ENCODE assay signal across 8 mouse cellular contexts in genomic region chr4:46390390-46390970, GRCm38 (mm10). TPM values are rescaled to one million over a fixed set of nuclear protein-coding genes. Genes with fewer than 3 reads are reported as not detected.
DNase-seq lines count a peak whose midpoint lies in the region; ATAC-seq and TF ChIP-seq lines count a peak whose summit lies in the region.

No protein-coding gene starts in this region.

- intact Hi-C loops in heart, postnatal 14 days (cut with DNase I), result loop anchor here (2.0 kb wide), 1 partner anchor 108 kb away; no protein-coding TSS in a partner anchor

- peak; percentile 97 for DNase-seq in c-Kit-positive CD71-negative TER-119-negative erythroid progenitor cells, embryonic 14.5 days (ENCODE audit: low read depth)
- peak; percentile 88 for DNase-seq in forebrain, embryonic 11.5 days (ENCODE audit: low spot score)
- peak; percentile 75 to 86 for DNase-seq in heart, postnatal 14 days
- DNase-seq in large intestine, adult 2 months (ENCODE audit: low read depth, low spot score), result peak; percentile 68
- DNase-seq in telencephalon, adult 2 months (ENCODE audit: low read depth, low spot score), result peak; percentile 38

- no peaks in the 10 kb centered on the region for H3K9me3 ChIP-seq in ES-Bruce4 (replicated peaks; ENCODE audit: control insufficient read depth, insufficient read depth, low read length, poor library complexity, severe bottlenecking)
- H3K9me3 ChIP-seq in forebrain, embryonic 11.5 days (ENCODE audit: control insufficient read depth, low read length), result no peaks in the 10 kb centered on the region
- no peaks in the 10 kb centered on the region for H3K9me3 ChIP-seq in liver, embryonic 16.5 days (replicated peaks; ENCODE audit: control insufficient read depth, low read length)
- H3K9me3 ChIP-seq in neural tube, embryonic 12.5 days, result no peaks in the 10 kb centered on the region

- no peak for ATAC-seq in forebrain, embryonic 11.5 days (replicated peaks; ENCODE audit: low FRiP score)
- ATAC-seq in liver, embryonic 16.5 days (ENCODE audit: low read depth), result peak; percentile 41
- no peak for ATAC-seq in neural tube, embryonic 12.5 days (ENCODE audit: low FRiP score, low read depth)

- no peak overlapping the region for H3K27ac ChIP-seq in ES-Bruce4 (ENCODE audit: insufficient read depth, low read length)
- 0 out of 2 replicates have a peak overlapping the region, but pooled peaks have one; percentile 89 for H3K27ac ChIP-seq in forebrain, embryonic 11.5 days (ENCODE audit: low read depth, low read length)
- peak overlapping the region; percentile 96 for H3K27ac ChIP-seq in liver, embryonic 16.5 days (ENCODE audit: low read length)
- H3K27ac ChIP-seq in neural tube, embryonic 12.5 days, result no peak overlapping the region

- no peak overlapping the region for H3K4me3 ChIP-seq in ES-Bruce4 (ENCODE audit: low read depth, low read length)
- H3K4me3 ChIP-seq in forebrain, embryonic 11.5 days (ENCODE audit: low read depth, low read length), result peak overlapping the region; percentile 64; the same call in 1 of the 2 replicates
- peak overlapping the region; percentile 74 for H3K4me3 ChIP-seq in liver, embryonic 16.5 days (ENCODE audit: low read depth, low read length)
- no peak overlapping the region for H3K4me3 ChIP-seq in neural tube, embryonic 12.5 days

- peaks cover 11% of the 10 kb centered on the region for H3K36me3 ChIP-seq in ES-Bruce4 (ENCODE audit: control insufficient read depth, insufficient read depth, low read length, poor library complexity, severe bottlenecking)
- no peaks in the 10 kb centered on the region; the same call in 1 of the 2 replicates for H3K36me3 ChIP-seq in forebrain, embryonic 11.5 days (ENCODE audit: control insufficient read depth, insufficient read depth, low read length)
- H3K36me3 ChIP-seq in liver, embryonic 16.5 days (ENCODE audit: control insufficient read depth, insufficient read depth), result peaks cover 45% of the 10 kb centered on the region
- H3K36me3 ChIP-seq in neural tube, embryonic 12.5 days, result peaks cover 12% of the 10 kb centered on the region

- no peak for TF ChIP-seq EP300 in ES-Bruce4 (IDR thresholded peaks at IDR 0.05; ENCODE audit: insufficient read depth, low read depth, low read length)

- no peak for TF ChIP-seq POLR2A in ES-Bruce4 (IDR thresholded peaks at IDR 0.05; ENCODE audit: insufficient read depth, low read length)

- TF ChIP-seq CTCF in ES-Bruce4 (IDR thresholded peaks at IDR 0.05; ENCODE audit: low read depth, low read length), result peak; percentile 64

- H3K27me3 ChIP-seq in ES-Bruce4 (ENCODE audit: control insufficient read depth, insufficient read depth, low read length, poor library complexity, severe bottlenecking), result no peaks in the 10 kb centered on the region
- H3K27me3 ChIP-seq in forebrain, embryonic 11.5 days (ENCODE audit: control insufficient read depth, insufficient read depth, low read length), result no peaks in the 10 kb centered on the region
- H3K27me3 ChIP-seq in liver, embryonic 16.5 days (ENCODE audit: control insufficient read depth, insufficient read depth, low read depth, low read length), result no peaks in the 10 kb centered on the region
- no peaks in the 10 kb centered on the region for H3K27me3 ChIP-seq in neural tube, embryonic 12.5 days (replicated peaks)

- peak overlapping the region; percentile 71 for H3K4me2 ChIP-seq in forebrain, embryonic 11.5 days (ENCODE audit: low read depth, low read length, severe bottlenecking)
- peak overlapping the region; percentile 93 for H3K4me2 ChIP-seq in liver, embryonic 16.5 days (ENCODE audit: low read depth, low read length)
- peak overlapping the region; percentile 61 for H3K4me2 ChIP-seq in neural tube, embryonic 12.5 days (replicated peaks)

- H3K9ac ChIP-seq in ES-Bruce4 (ENCODE audit: low read depth, poor library complexity, severe bottlenecking), result peak overlapping the region; percentile 89
- H3K9ac ChIP-seq in forebrain, embryonic 11.5 days (ENCODE audit: low read length), result peak overlapping the region; percentile 90; the same call in 1 of the 2 replicates
- peak overlapping the region; percentile 84 for H3K9ac ChIP-seq in liver, embryonic 16.5 days (ENCODE audit: low read depth, low read length)
- H3K9ac ChIP-seq in neural tube, embryonic 12.5 days, result no peak overlapping the region

- H3K4me1 ChIP-seq in ES-Bruce4 (ENCODE audit: control insufficient read depth, insufficient read depth, low read length), result no peaks in the 10 kb centered on the region
- no peaks in the 10 kb centered on the region; the same call in 1 of the 2 replicates for H3K4me1 ChIP-seq in forebrain, embryonic 11.5 days (replicated peaks; ENCODE audit: control insufficient read depth, insufficient read depth, low read length)
- peaks cover 33% of the 10 kb centered on the region for H3K4me1 ChIP-seq in liver, embryonic 16.5 days (ENCODE audit: control insufficient read depth, low read depth, low read length)
- no peaks in the 10 kb centered on the region for H3K4me1 ChIP-seq in neural tube, embryonic 12.5 days

- WGBS in forebrain, embryonic 11.5 days, result 20% methylated on average over 9 of the region's 9 CpGs
- WGBS in large intestine, adult 2 months, result 23% methylated on average over 9 of the region's 9 CpGs
- WGBS in liver, embryonic 16.5 days (ENCODE audit: insufficient replicate concordance), result 12% methylated on average over 9 of the region's 9 CpGs
- WGBS in neural tube, embryonic 12.5 days, result 25% methylated on average over 9 of the region's 9 CpGs

RNA-seq across cellular contexts. Expression of gene Trmo, which starts 1.2 kb away (rescaled TPM):
- polyA plus RNA-seq in ES-Bruce4 (2011; ENCODE audit: insufficient read depth, insufficient read length, low read depth, missing spikeins), result 10.1 and 11.5 TPM in 2 replicates
- polyA plus RNA-seq in forebrain, embryonic 11.5 days (2014; fragmentation: Nextera tagmentation; extraction: Ambion mirVana), result 10.9 and 11.6 TPM in 2 replicates
- total RNA-seq in heart, postnatal 14 days (2021), result 1 to 10 TPM; 4.3 to 4.8 TPM
- 4.4 and 5.3 TPM in 2 replicates for polyA plus RNA-seq in large intestine, adult 2 months (2012; rRNA removed)
- polyA plus RNA-seq in liver, embryonic 16.5 days (2015; fragmentation: Nextera tagmentation; extraction: Ambion mirVana), result 6.3 and 7.1 TPM in 2 replicates
- 8.5 and 10.3 TPM in 2 replicates for polyA plus RNA-seq in neural tube, embryonic 12.5 days (2016; fragmentation: Nextera tagmentation; extraction: Ambion mirVana)

RNA-seq across cellular contexts. Expression of gene Hemgn, which starts 22.8 kb away (rescaled TPM):
- polyA plus RNA-seq in ES-Bruce4 (2011; ENCODE audit: insufficient read depth, insufficient read length, low read depth, missing spikeins), result not detected in 2 replicates
- polyA plus RNA-seq in forebrain, embryonic 11.5 days (2014; fragmentation: Nextera tagmentation; extraction: Ambion mirVana), result 19.7 and 21.0 TPM in 2 replicates
- under 1 TPM; 0.54 to 0.60 TPM for total RNA-seq in heart, postnatal 14 days (2021)
- 0.05 TPM in 2 replicates for polyA plus RNA-seq in large intestine, adult 2 months (2012; rRNA removed)
- 375 and 394 TPM in 2 replicates for polyA plus RNA-seq in liver, embryonic 16.5 days (2015; fragmentation: Nextera tagmentation; extraction: Ambion mirVana)
- 2.3 and 3.5 TPM in 2 replicates for polyA plus RNA-seq in neural tube, embryonic 12.5 days (2016; fragmentation: Nextera tagmentation; extraction: Ambion mirVana)

RNA-seq across cellular contexts. Expression of gene Foxe1, which starts 47.1 kb away (rescaled TPM):
- 0.55 and 0.78 TPM in 2 replicates for polyA plus RNA-seq in ES-Bruce4 (2011; ENCODE audit: insufficient read depth, insufficient read length, low read depth, missing spikeins)
- 0.08 TPM in 1 of 2 replicates, not detected in the other for polyA plus RNA-seq in forebrain, embryonic 11.5 days (2014; fragmentation: Nextera tagmentation; extraction: Ambion mirVana)
- not detected for total RNA-seq in heart, postnatal 14 days (2021)
- polyA plus RNA-seq in large intestine, adult 2 months (2012; rRNA removed), result not detected in 2 replicates
- not detected in 2 replicates for polyA plus RNA-seq in liver, embryonic 16.5 days (2015; fragmentation: Nextera tagmentation; extraction: Ambion mirVana)
- polyA plus RNA-seq in neural tube, embryonic 12.5 days (2016; fragmentation: Nextera tagmentation; extraction: Ambion mirVana), result not detected in 2 replicates

Comparison
In these comparisons a context has a peak if more than half of its experiments do, and no peak if none do; other contexts are left out.
1. H3K27ac ChIP-seq: peak in forebrain, embryonic 11.5 days (single experiment) and liver, embryonic 16.5 days (single experiment); none in ES-Bruce4 (single experiment) and neural tube, embryonic 12.5 days (single experiment).
2. H3K4me3 ChIP-seq: peak in forebrain, embryonic 11.5 days (single experiment) and liver, embryonic 16.5 days (single experiment); none in ES-Bruce4 (single experiment) and neural tube, embryonic 12.5 days (single experiment).
3. DNase-seq: peak in every context shown above with its lines; median percentile 97 in c-Kit-positive CD71-negative TER-119-negative erythroid progenitor cells, embryonic 14.5 days; 88 in forebrain, embryonic 11.5 days; 80 in heart, postnatal 14 days; 68 in large intestine, adult 2 months; 38 in telencephalon, adult 2 months.
4. RNA of gene Hemgn, which starts 22.8 kb away (polyA plus RNA-seq): 375 to 394 TPM in liver, embryonic 16.5 days; 19.7 to 21.0 TPM in forebrain, embryonic 11.5 days, 2.3 to 3.5 TPM in neural tube, embryonic 12.5 days, not detected in ES-Bruce4 and 0.05 TPM in large intestine, adult 2 months; every median in the first group is over 10 times any median in the second.
5. Peak in every context shown above with its lines, with median percentiles within 50 percentile points of each other: H3K4me2 ChIP-seq.